24 mouse cellular contexts compared by ENCODE assay signal in the genomic region with DNA sequence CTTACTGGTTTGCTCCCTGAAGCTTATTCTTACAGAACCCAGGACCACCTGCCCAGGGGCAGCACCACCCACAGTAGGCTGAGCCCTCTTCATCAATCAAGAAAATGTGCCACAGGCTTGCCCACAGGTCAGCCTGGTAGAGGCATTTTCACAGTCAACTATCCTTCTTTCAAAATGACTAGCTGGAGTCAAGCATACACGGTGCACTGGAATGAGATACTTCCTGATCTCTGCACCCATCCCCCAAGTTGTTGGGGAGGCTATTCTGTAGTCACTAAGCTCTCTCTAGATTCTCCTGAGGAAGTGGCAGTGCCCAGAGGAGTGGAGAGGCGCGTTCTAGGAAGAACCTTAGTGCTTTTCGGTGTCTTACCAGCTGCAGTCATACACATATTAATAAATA. TPM values are rescaled to one million over a fixed set of nuclear protein-coding genes. Genes with fewer than 3 reads are reported as not detected.
"Had no signal": no experiment of that assay in that cellular context is flagged by ENCODE, and none has a peak within 500 bp of the region (broad histone marks: within the 10 kb centered on the region; RNA-seq: fewer than 3 reads in every experiment).

No protein-coding gene starts in this region.

- H3K27me3 ChIP-seq: liver, embryonic 15.5 days; midbrain, embryonic 12.5 days; neural tube, embryonic 13.5 days; neural tube, embryonic 15.5 days had no signal

- H3K4me2 ChIP-seq: liver, embryonic 15.5 days; lung, embryonic 14.5 days; midbrain, embryonic 12.5 days; neural tube, embryonic 13.5 days; neural tube, embryonic 15.5 days had no signal

- H3K36me3 ChIP-seq: liver, embryonic 15.5 days; midbrain, embryonic 12.5 days; neural tube, embryonic 13.5 days; neural tube, embryonic 15.5 days had no signal

- H3K4me1 ChIP-seq: midbrain, embryonic 10.5 days; midbrain, embryonic 12.5 days; neural tube, embryonic 13.5 days; neural tube, embryonic 15.5 days had no signal

- H3K9me3 ChIP-seq: liver, embryonic 15.5 days; midbrain, embryonic 10.5 days; midbrain, embryonic 12.5 days; neural tube, embryonic 13.5 days; neural tube, embryonic 15.5 days had no signal

- DNase-seq: liver, postnatal 0 days; lung, embryonic 14.5 days; midbrain, embryonic 14.5 days; retina, postnatal 1 day; right cerebral cortex, adult 18-20 months; right cerebral cortex, postnatal 25 days; right cerebral cortex, postnatal 4 days; spleen, adult 18-20 months; thymus, adult 18-20 months; thymus, postnatal 14 days; thymus, postnatal 36 days had no signal

- ATAC-seq: liver, postnatal 0 days; midbrain, embryonic 16.5 days had no signal

- H3K9ac ChIP-seq: liver, embryonic 15.5 days; liver, postnatal 0 days; lung, embryonic 14.5 days; midbrain, embryonic 12.5 days; neural tube, embryonic 13.5 days; neural tube, embryonic 15.5 days had no signal

- H3K4me3 ChIP-seq: liver, embryonic 15.5 days; midbrain, embryonic 10.5 days; midbrain, embryonic 12.5 days; myocyte; neural tube, embryonic 13.5 days; neural tube, embryonic 15.5 days had no signal

- H3K27ac ChIP-seq: liver, embryonic 15.5 days; midbrain, embryonic 10.5 days; midbrain, embryonic 12.5 days; neural tube, embryonic 13.5 days; neural tube, embryonic 15.5 days had no signal

RNA-seq across cellular contexts. Expression of gene Vsx2, which starts 54.1 kb away (rescaled TPM):
- total RNA-seq: megakaryocyte, adult 5-6 weeks; megakaryocyte-erythroid progenitor cell, adult 5-6 weeks had no signal
- polyA plus RNA-seq: liver, embryonic 15.5 days; liver, postnatal 0 days; lung, embryonic 16.5 days; myocyte; small intestine, adult 2 months; stomach, embryonic 14.5 days; stomach, embryonic 16.5 days had no signal
